Mouse (Mus musculus) inflammation-experienced regulatory T-cells, adult 6 months (primary cell): ENCODE data around the gene AY358078. TPM values are rescaled to one million over a fixed set of nuclear protein-coding genes. Genes with fewer than 3 reads are reported as not detected.
"Not testable (repeated sequence)": the region's sequence is repeated elsewhere in the genome, so short reads cannot be mapped to it uniquely, and the experiment has no call there.

Experiments
- ATAC-seq: one replicate; pipeline ENCODE4 v1.8.0; 2017
- polyA plus RNA-seq, 3 experiments: library from polyadenylated mRNA; unstranded; fragments of 100-300 nt; shearing (Covaris generic); gene quantifications; one replicate each; pipeline ENCODE4 v1.2.1; 2017

Gene AY358078
- not detected for polyA plus RNA-seq

GRCm38 (mm10) chr14:51799746-51800145 is at the start of gene AY358078:
AY358078 (plus strand) TSS chr14:51800046.
- ATAC-seq = no peak

- ATAC-seq = no peak
These were observed 43.9 kb upstream of the AY358078 start for GRCm38 (mm10) chr14:51755944-51756343.

GRCm38 (mm10) chr14:51771378-51771777 is 28.5 kb upstream of the AY358078 start:
- ATAC-seq = peak; percentile 48

- no peak for ATAC-seq
These were observed 26.4 kb upstream of the AY358078 start, which contains the start of gene Ang4 for GRCm38 (mm10) chr14:51773490-51773889. Ang4 (minus strand) TSS chr14:51773590.

- ATAC-seq = no peak
These were observed 22.1 kb upstream of the AY358078 start for GRCm38 (mm10) chr14:51777791-51778190.

DNA sequence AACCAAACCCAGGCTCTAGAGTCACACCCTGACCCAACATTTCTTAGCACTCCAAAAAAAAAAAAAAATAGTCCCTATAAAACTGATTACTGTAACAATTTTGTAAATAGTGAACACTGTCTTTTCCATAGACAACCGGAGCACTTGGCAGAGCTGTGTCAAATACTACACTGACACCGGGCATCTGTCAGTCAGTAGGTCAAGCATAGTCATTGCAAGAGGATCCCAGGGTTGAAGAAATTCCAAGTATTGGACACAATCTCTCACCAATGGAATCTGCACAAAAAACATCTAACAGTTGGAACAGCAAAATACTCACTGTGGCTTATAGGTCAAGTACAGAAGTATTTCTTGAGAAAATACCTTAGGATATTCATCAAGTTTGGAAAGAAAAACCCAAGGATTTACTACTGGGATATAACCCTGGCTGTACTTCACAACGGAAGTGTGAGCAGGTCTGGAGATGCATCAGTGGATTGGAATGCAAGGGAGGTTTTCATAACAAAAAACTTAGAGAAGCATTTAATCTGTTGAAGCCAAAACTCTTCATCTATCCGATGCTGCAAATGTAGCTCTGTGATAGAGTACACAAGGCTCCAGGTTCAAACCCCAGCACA is 20.9 kb upstream of the AY358078 start:
- no peak for ATAC-seq

DNA sequence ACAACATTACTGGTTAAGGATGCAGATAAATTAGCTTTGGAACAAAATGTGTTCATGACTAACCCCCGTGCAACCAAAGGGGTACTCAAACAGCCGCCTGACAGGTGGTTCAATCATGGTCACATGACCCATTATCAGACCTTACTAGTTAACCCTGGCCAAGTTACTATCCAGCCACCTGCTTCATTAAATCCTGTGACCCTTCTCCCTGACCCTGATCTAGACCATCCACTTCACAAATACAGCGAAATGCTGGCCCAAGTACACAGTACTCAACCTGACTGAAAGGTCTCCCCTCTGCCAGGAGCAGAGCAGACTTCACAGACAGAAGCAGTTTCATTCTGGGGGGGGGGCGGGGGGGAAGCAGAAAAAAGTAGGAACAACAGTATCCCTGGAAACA is 13.5 kb upstream of the AY358078 start:
- ATAC-seq = no peak

- ATAC-seq = no peak
These were observed 12.8 kb upstream of the AY358078 start for GRCm38 (mm10) chr14:51787061-51787460.

GRCm38 (mm10) chr14:51789196-51789595 is 10.7 kb upstream of the AY358078 start:
- no peak for ATAC-seq

DNA sequence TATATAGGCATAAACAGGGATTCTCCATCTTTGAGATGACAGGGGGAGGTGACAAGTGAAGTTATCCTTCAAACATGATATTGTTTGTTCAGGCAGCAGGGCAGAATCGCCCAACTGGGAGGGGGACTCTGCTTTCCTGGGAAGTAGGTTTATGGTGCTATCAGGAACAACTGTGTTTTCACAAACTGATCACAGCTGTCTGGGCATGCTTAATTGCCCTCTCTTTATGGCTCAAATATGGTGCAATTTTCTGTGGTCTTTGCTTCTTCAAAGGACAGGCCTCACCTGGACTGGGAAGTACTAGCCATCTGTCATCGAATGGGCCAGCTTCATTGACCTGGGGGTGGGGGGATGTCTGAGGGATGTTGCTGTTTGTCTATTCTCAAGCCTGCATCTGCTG is 5.7 kb upstream of the AY358078 start:
- no peak for ATAC-seq

- peak; percentile 41 for ATAC-seq
These were observed 26.8 kb downstream of the AY358078 start for GRCm38 (mm10) chr14:51826625-51827024.

- ATAC-seq = peak; percentile 68
These were observed 28.0 kb downstream of the AY358078 start for GRCm38 (mm10) chr14:51827842-51828241.

DNA sequence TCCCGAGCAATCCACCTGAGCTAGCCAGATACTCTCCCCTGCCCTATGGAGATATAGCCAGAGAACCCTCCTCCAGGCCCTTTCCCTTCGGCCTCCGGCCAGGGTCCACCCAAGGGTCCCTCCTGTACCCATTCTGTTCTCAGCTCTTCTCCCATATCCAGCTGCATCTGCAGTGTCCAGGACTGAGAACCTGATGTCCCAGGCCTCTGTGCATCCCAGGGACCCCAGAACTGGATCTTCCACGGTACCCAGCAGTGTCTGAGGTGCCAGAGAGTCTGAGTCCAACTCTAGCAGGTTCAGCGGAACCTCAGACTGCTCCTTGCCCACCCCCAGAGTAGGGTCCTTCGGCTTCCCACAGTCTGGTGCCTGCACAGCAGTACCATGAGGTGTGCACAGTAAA is 29.3 kb downstream of the AY358078 start:
- ATAC-seq = no peak

- not testable (repeated sequence) for ATAC-seq
These were observed 38.6 kb downstream of the AY358078 start for GRCm38 (mm10) chr14:51838480-51838879.

DNA sequence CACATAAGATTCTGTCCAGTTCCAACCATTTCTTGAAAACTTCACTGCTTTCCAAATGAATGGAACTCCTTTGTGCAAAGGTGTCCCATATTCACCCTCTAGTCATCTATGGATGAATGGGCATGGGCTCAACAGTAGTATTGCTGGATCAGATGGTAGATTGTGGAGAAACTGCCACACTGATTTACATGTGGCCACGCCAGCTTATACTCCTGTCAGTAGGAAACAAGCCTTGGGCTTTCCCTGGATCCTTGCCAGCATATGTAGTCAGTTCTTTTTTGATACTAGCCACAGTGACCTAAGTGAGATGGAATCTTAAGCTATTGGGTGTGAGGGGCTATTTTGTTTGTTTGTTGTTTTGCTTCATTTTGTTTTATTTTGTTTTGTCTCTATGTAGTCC is 42.4 kb downstream of the AY358078 start:
- peak; percentile 30 for ATAC-seq

GRCm38 (mm10) chr14:51842781-51843180 is 42.9 kb downstream of the AY358078 start:
- ATAC-seq = peak; percentile 89

- no peak for ATAC-seq
These were observed 44.0 kb downstream of the AY358078 start for GRCm38 (mm10) chr14:51843882-51844281.

DNA sequence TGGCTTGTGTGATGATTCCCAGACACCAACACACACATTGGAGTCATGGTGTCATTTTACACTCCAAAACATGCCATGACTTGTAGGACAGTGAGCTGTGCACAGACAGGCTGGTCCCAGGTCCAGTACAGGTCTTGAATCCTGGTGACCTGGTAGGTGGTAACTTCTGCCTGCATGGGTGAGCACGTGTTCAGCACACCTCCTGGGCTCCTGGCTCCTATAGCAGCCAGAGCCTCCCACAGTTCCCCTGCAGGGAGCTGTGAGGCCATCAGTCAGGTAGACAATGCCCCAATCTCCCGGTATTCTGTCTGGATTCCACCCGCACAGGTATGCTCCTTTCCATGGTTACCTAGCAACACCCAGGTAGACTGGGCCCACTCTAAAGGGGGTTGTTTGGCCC is 46.7 kb downstream of the AY358078 start:
- no peak for ATAC-seq

- ATAC-seq = not testable (repeated sequence)
These were observed 51.2 kb downstream of the AY358078 start for GRCm38 (mm10) chr14:51851006-51851405.

DNA sequence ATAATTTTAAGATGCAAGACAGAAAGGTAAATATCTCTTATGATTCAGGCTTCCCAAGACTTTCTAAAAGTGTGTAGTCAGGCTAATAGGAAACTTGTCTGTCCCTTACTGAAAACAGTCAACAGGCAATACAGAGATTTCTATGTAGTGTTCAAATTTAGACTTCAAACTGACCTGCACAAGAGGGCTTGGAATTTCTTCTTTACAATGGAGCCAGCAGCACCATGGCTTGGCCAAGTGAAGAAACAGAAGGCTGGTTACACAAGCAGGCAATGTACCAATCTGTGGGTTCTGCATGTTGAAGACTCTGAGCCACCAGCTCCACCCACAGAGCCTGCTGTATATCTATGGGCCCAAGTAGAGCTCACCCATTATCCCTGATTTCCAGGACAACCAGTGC is 53.6 kb downstream of the AY358078 start, which contains the start of gene Ear6:
Gene Ear6 (plus strand): TSS at position 301 of the 400 bp plus-strand sequence.
- no peak for ATAC-seq

DNA sequence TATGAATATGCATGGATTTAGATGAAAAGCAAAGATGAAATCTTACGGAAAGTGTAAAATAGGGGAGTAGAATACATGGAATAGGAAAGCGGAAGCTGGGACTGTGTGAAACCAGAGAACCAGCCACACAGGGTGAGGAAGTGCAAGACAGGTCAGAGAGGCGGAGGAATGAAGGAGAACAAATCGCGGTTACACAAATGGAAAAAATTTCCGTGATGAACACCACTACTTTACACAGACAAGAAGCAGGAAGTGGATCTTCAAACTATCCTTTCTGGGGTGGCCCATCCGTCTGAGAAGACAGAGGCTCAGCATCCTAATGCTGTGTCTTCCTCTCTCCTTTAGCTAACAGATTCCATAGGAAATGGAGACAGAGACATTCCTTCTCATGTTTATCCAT is 55.4 kb downstream of the AY358078 start:
- not testable (repeated sequence) for ATAC-seq

GRCm38 (mm10) chr14:51863603-51864002 is 63.8 kb downstream of the AY358078 start:
- not testable (repeated sequence) for ATAC-seq

DNA sequence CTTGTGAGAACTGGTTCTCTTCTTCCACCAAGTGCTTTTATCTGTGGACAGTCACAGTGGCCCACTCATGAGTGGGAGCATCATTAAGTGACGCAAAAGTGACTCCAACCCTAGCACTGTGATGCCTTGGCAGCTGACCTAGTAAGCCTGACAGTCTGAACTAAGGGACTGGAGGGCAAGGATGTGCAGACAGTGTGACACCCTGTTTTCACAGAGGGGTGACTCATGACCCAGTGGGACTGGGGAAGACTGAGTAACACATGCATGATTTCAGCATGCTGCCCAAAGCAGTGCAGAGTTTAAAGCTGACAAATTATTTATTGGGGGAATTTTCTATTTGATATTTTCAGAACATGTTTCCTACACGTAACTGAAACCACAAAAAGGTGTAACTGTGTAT is 70.9 kb downstream of the AY358078 start:
- peak; percentile 17 for ATAC-seq

DNA sequence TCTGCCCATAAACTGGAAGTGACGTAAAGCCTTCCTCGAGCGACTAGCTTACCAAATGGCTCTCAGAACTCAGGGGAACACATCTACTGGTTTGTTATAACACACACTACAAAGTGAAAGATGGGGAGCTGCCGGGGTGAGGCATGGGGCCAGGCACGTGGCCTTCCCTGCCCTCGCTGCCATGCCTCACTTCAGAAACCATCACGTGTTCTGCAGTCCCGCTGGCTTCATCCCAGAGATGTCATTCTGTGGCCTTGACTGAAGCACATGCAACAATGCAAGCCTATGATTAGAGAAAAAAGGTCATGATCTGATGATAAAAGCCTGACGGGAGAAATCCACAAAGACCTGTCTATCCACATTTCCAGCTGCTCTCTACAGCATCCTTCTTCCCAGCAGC is 71.9 kb downstream of the AY358078 start:
- ATAC-seq = no peak
